Mouse (Mus musculus) lung, adult 2 months (tissue): ENCODE results near the gene Imp3.

Experiments used
- CTCF ChIP-seq: fragments of 200-500 bp; IDR thresholded peaks from 2 replicates; pipeline ENCODE4 v1.5.1; 2011; ENCODE audit warnings: mild to moderate bottlenecking, low read length, control low read depth; ENCODE audit not compliant: insufficient read depth
- POLR2A ChIP-seq: fragments of 200-500 bp; IDR thresholded peaks from 2 replicates; pipeline ENCODE4 v1.6.1; 2011; ENCODE audit warnings: low read depth, mild to moderate bottlenecking, control low read depth, low read length, borderline replicate concordance; ENCODE audit errors: extremely low read depth

DNA sequence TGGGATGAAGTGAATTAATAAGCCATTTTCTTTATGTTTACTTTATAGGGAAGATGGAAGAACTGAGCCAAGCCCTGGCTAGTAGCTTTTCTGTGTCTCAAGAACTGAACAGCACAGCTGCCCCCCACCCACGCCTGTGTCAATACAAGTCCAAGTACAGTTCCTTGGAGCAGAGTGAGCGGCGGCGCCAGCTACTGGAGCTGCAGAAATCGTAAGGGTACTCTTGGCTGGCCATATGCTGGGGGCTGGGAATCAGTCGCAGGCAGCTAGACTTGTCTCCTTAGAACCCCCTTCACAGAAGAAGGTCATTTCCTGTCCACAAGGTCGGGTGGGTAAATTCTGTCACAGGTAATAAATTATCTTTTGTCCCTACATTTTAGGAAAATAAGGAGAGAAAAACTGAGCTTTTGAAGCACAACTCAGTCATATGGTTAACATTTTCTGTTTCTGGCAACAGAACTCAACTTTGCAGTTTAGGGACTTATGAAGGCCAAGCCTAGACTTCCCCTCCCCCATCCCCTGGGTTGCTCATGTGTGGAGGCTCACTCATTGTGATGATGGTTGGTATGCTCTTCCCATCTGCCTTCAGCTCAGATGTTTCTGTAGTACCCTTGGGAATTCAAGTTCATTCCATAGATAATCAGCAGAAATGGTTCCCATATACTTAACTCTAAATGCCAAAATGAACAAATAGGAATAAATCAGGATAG is 19.8 kb downstream of the Imp3 start:
- TF ChIP-seq POLR2A: no peak
- TF ChIP-seq CTCF: no peak
